Mouse (Mus musculus): ENCODE results near the gene Mansc4. TPM values are rescaled to one million over a fixed set of nuclear protein-coding genes. Genes with fewer than 3 reads are reported as not detected.
A peak's percentile ranks its signal among the peaks of the same experiment; 100 is the strongest.

The Mansc4 gene
- total RNA-seq (2021), result 1 to 10 TPM in 1 of 2 experiments, not detected in 1; 1.0 TPM

- no peak for DNase-seq (ENCODE audit: extremely low spot score in 1 of 2, low spot score in 1 of 2)
Observed at GRCm38 (mm10) chr6:147086594-147087225, at the start of gene Mansc4. Gene Mansc4 (minus strand): TSS chr6:147087032.

- DNase-seq (ENCODE audit: extremely low spot score in 1 of 2, low spot score in 1 of 2), result no peak
Observed at GRCm38 (mm10) chr6:147127239-147127638, 40.4 kb upstream of the Mansc4 start.

GRCm38 (mm10) chr6:147121320-147121719, 34.5 kb upstream of the Mansc4 start:
- DNase-seq (ENCODE audit: extremely low spot score in 1 of 2, low spot score in 1 of 2), result no peak

- DNase-seq (ENCODE audit: extremely low spot score in 1 of 2, low spot score in 1 of 2), result no peak
Observed at GRCm38 (mm10) chr6:147118190-147118589, 31.4 kb upstream of the Mansc4 start.

GRCm38 (mm10) chr6:147117764-147118163, 30.9 kb upstream of the Mansc4 start:
- no peak for DNase-seq (ENCODE audit: extremely low spot score in 1 of 2, low spot score in 1 of 2)

GRCm38 (mm10) chr6:147116579-147116978, 29.7 kb upstream of the Mansc4 start:
- peak; percentile 75 to 97 for DNase-seq (ENCODE audit: extremely low spot score in 1 of 2, low spot score in 1 of 2)

GRCm38 (mm10) chr6:147109283-147109682, 22.5 kb upstream of the Mansc4 start:
- no peak for DNase-seq (ENCODE audit: extremely low spot score in 1 of 2, low spot score in 1 of 2)

- DNase-seq (ENCODE audit: extremely low spot score in 1 of 2, low spot score in 1 of 2), result no peak
Observed at GRCm38 (mm10) chr6:147106716-147107115, 19.9 kb upstream of the Mansc4 start.

GRCm38 (mm10) chr6:147105529-147105928, 18.7 kb upstream of the Mansc4 start:
- no peak for DNase-seq (ENCODE audit: extremely low spot score in 1 of 2, low spot score in 1 of 2)

GRCm38 (mm10) chr6:147102293-147102692, 15.5 kb upstream of the Mansc4 start:
- DNase-seq (ENCODE audit: extremely low spot score in 1 of 2, low spot score in 1 of 2), result no peak

- no peak for DNase-seq (ENCODE audit: extremely low spot score in 1 of 2, low spot score in 1 of 2)
Observed at GRCm38 (mm10) chr6:147099458-147100277, 12.8 kb upstream of the Mansc4 start.

- DNase-seq (ENCODE audit: extremely low spot score in 1 of 2, low spot score in 1 of 2), result no peak
Observed at GRCm38 (mm10) chr6:147097346-147097929, 10.6 kb upstream of the Mansc4 start.

- no peak for DNase-seq (ENCODE audit: extremely low spot score in 1 of 2, low spot score in 1 of 2)
Observed at GRCm38 (mm10) chr6:147096934-147097333, 10.1 kb upstream of the Mansc4 start.

GRCm38 (mm10) chr6:147096109-147096508, 9.3 kb upstream of the Mansc4 start:
- DNase-seq (ENCODE audit: extremely low spot score in 1 of 2, low spot score in 1 of 2), result no peak

- no peak for DNase-seq (ENCODE audit: extremely low spot score in 1 of 2, low spot score in 1 of 2)
Observed at GRCm38 (mm10) chr6:147094771-147095170, 7.9 kb upstream of the Mansc4 start.

- DNase-seq (ENCODE audit: extremely low spot score in 1 of 2, low spot score in 1 of 2), result peak; percentile 23 to 31
Observed at GRCm38 (mm10) chr6:147092136-147092535, 5.3 kb upstream of the Mansc4 start.

GRCm38 (mm10) chr6:147091136-147092120, 4.6 kb upstream of the Mansc4 start, which contains the start of gene Klhl42:
Gene Klhl42 (plus strand): TSS chr6:147091379.
- peak; percentile 62 to 80 for DNase-seq (ENCODE audit: extremely low spot score in 1 of 2, low spot score in 1 of 2)

GRCm38 (mm10) chr6:147090191-147090590, 3.4 kb upstream of the Mansc4 start:
- no peak for DNase-seq (ENCODE audit: extremely low spot score in 1 of 2, low spot score in 1 of 2)

GRCm38 (mm10) chr6:147088517-147088916, 1.7 kb upstream of the Mansc4 start:
- DNase-seq (ENCODE audit: extremely low spot score in 1 of 2, low spot score in 1 of 2), result no peak

GRCm38 (mm10) chr6:147087736-147088135, 904 bp upstream of the Mansc4 start:
- no peak for DNase-seq (ENCODE audit: extremely low spot score in 1 of 2, low spot score in 1 of 2)
